Mouse (Mus musculus) cerebellum, adult 2 months (tissue): ENCODE data around the gene Kcne1.

Experiments used
- CTCF ChIP-seq: fragments of 200-500 bp; IDR thresholded peaks from 2 replicates; pipeline ENCODE4 v1.5.1; 2011; ENCODE audit warnings: low read depth, mild to moderate bottlenecking, control low read depth, low read length, moderate library complexity, borderline replicate concordance; ENCODE audit not compliant: insufficient read depth
- POLR2A ChIP-seq: fragments of 200-500 bp; IDR thresholded peaks from 2 replicates; pipeline ENCODE4 v1.6.1; 2011; ENCODE audit warnings: low read length, control low read depth, borderline replicate concordance; ENCODE audit not compliant: insufficient read depth

DNA sequence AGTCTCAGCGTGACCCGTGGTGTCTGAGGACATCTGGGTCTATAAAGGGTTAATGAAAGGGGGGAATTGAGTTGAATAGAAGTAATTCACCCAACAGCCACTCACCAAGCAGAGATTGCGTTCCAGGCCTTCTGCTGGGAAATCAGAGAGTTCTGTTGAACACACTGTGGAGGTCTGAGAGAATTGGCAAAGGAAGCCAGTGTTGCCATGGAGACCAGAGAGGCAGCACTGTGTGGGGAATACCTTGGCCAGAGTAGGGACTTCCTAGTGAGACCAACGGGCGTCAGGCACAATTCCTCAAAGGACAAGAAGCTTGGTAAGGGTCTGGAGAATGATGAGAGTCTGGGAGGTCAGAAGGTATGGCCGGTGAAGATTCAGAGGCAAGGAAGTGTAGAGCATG, 23.2 kb upstream of the Kcne1 start:
- TF ChIP-seq POLR2A (no peak), CTCF (no peak)
